Mouse (Mus musculus): ENCODE data around the gene Glp2r. TPM values are rescaled to one million over a fixed set of nuclear protein-coding genes. Genes with fewer than 3 reads are reported as not detected.
A peak's percentile ranks its signal among the peaks of the same experiment; 100 is the strongest.

Glp2r gene
- polyA plus RNA-seq, 1 experiment from 2014 or later, result 0.05 TPM

- H3K36me3 ChIP-seq, result no peaks in the 10 kb centered on the region
- H3K4me1 ChIP-seq, result no peaks in the 10 kb centered on the region; the same call in 1 of the 2 replicates
- H3K27ac ChIP-seq, result no peak overlapping the region
- H3K4me2 ChIP-seq (replicated peaks), result no peak overlapping the region
- WGBS, result 69% methylated on average over 8 of the region's 8 CpGs
- H3K9me3 ChIP-seq, result no peaks in the 10 kb centered on the region
- no peaks in the 10 kb centered on the region for H3K27me3 ChIP-seq
- H3K4me3 ChIP-seq, result no peak overlapping the region
- ATAC-seq (ENCODE audit: low FRiP score, low read depth), result no peak
- no peak overlapping the region for H3K9ac ChIP-seq
These were observed 47.5 kb downstream of the Glp2r start for GRCm38 (mm10) chr11:67723231-67724013.

GRCm38 (mm10) chr11:67722399-67723156, 48.4 kb downstream of the Glp2r start:
- ATAC-seq (ENCODE audit: low FRiP score, low read depth), result no peak
- Histone ChIP-seq H3K4me2 (replicated peaks) (no peak overlapping the region), H3K27me3 (no peaks in the 10 kb centered on the region), H3K4me1 (no peaks in the 10 kb centered on the region; the same call in 1 of the 2 replicates), H3K27ac (no peak overlapping the region), H3K36me3 (no peaks in the 10 kb centered on the region), H3K9ac (no peak overlapping the region), H3K4me3 (no peak overlapping the region), H3K9me3 (no peaks in the 10 kb centered on the region)
- WGBS, result 61% methylated on average over 7 of the region's 7 CpGs

GRCm38 (mm10) chr11:67721485-67721884, 49.5 kb downstream of the Glp2r start:
- ATAC-seq (ENCODE audit: low FRiP score, low read depth), result no peak
- Histone ChIP-seq H3K9ac (no peak overlapping the region), H3K9me3 (no peaks in the 10 kb centered on the region), H3K27me3 (no peaks in the 10 kb centered on the region), H3K4me1 (no peaks in the 10 kb centered on the region), H3K27ac (no peak overlapping the region), H3K4me3 (no peak overlapping the region), H3K4me2 (replicated peaks) (no peak overlapping the region), H3K36me3 (no peaks in the 10 kb centered on the region)
- 95% methylated on average over 5 of the region's 5 CpGs for WGBS

GRCm38 (mm10) chr11:67715382-67715781, 55.6 kb downstream of the Glp2r start:
- H3K4me2 ChIP-seq (replicated peaks), result no peak overlapping the region
- 88% methylated on average over 4 of the region's 4 CpGs for WGBS
- H3K4me3 ChIP-seq, result no peak overlapping the region
- no peak for ATAC-seq (ENCODE audit: low FRiP score, low read depth)
- no peak overlapping the region for H3K27ac ChIP-seq
- H3K27me3 ChIP-seq, result no peaks in the 10 kb centered on the region
- no peak overlapping the region for H3K9ac ChIP-seq
- H3K36me3 ChIP-seq, result no peaks in the 10 kb centered on the region
- no peaks in the 10 kb centered on the region for H3K9me3 ChIP-seq
- H3K4me1 ChIP-seq, result no peaks in the 10 kb centered on the region

GRCm38 (mm10) chr11:67712976-67713375, 58.0 kb downstream of the Glp2r start:
- Histone ChIP-seq H3K4me1 (no peaks in the 10 kb centered on the region), H3K9me3 (no peaks in the 10 kb centered on the region), H3K9ac (no peak overlapping the region), H3K4me2 (replicated peaks) (no peak overlapping the region), H3K36me3 (no peaks in the 10 kb centered on the region), H3K4me3 (no peak overlapping the region), H3K27me3 (no peaks in the 10 kb centered on the region), H3K27ac (no peak overlapping the region)
- 88% methylated on average over 4 of the region's 4 CpGs for WGBS
- no peak for ATAC-seq (ENCODE audit: low FRiP score, low read depth)

- no peaks in the 10 kb centered on the region for H3K9me3 ChIP-seq
- no peaks in the 10 kb centered on the region for H3K4me1 ChIP-seq
- 0 out of 2 replicates have a peak, but pooled peaks cover 2% of the 10 kb centered on the region for H3K27me3 ChIP-seq
- no peaks in the 10 kb centered on the region for H3K36me3 ChIP-seq
- no peak within 1 kb of the TSS for H3K4me2 ChIP-seq (replicated peaks)
- 73% methylated on average over 7 of the region's 7 CpGs for WGBS
- ATAC-seq (ENCODE audit: low FRiP score, low read depth), result no peak
- H3K9ac ChIP-seq, result no peak within 1 kb of the TSS
- H3K27ac ChIP-seq, result no peak within 1 kb of the TSS
- H3K4me3 ChIP-seq, result no peak within 1 kb of the TSS
These were observed 76.1 kb downstream of the Glp2r start, which contains the start of gene Rcvrn for GRCm38 (mm10) chr11:67694703-67695376. Gene Rcvrn (plus strand): TSS chr11:67695326.

GRCm38 (mm10) chr11:67686109-67686508, 84.8 kb downstream of the Glp2r start:
- Histone ChIP-seq H3K4me1 (no peaks in the 10 kb centered on the region), H3K27ac (no peak overlapping the region), H3K4me3 (no peak overlapping the region), H3K36me3 (no peaks in the 10 kb centered on the region), H3K4me2 (replicated peaks) (no peak overlapping the region), H3K9me3 (no peaks in the 10 kb centered on the region), H3K27me3 (no peaks in the 10 kb centered on the region), H3K9ac (no peak overlapping the region)
- WGBS, result 80% methylated on average over 2 of the region's 2 CpGs
- ATAC-seq (ENCODE audit: low FRiP score, low read depth), result no peak

- 74% methylated on average over 3 of the region's 3 CpGs for WGBS
- H3K9ac ChIP-seq, result no peak overlapping the region
- no peak for ATAC-seq (ENCODE audit: low FRiP score, low read depth)
These were observed 89.1 kb downstream of the Glp2r start for GRCm38 (mm10) chr11:67681871-67682270.

GRCm38 (mm10) chr11:67679930-67680329, 91.0 kb downstream of the Glp2r start:
- no peaks in the 10 kb centered on the region for H3K4me1 ChIP-seq
- 82% methylated on average over 2 of the region's 2 CpGs for WGBS
- no peak overlapping the region for H3K4me3 ChIP-seq

More at GRCm38 (mm10) chr11:67681871-67682270, 89.1 kb downstream of the Glp2r start:
- H3K27me3 ChIP-seq, result no peaks in the 10 kb centered on the region
- H3K4me1 ChIP-seq, result no peaks in the 10 kb centered on the region
- H3K36me3 ChIP-seq, result no peaks in the 10 kb centered on the region
- no peak overlapping the region for H3K27ac ChIP-seq
- no peak overlapping the region for H3K4me3 ChIP-seq
- H3K4me2 ChIP-seq (replicated peaks), result no peak overlapping the region
- no peaks in the 10 kb centered on the region for H3K9me3 ChIP-seq

GRCm38 (mm10) chr11:67679300-67679699, 91.7 kb downstream of the Glp2r start:
- Histone ChIP-seq H3K4me3 (no peak overlapping the region), H3K9me3 (no peaks in the 10 kb centered on the region), H3K4me1 (no peaks in the 10 kb centered on the region), H3K27ac (no peak overlapping the region), H3K4me2 (replicated peaks) (no peak overlapping the region), H3K9ac (no peak overlapping the region), H3K27me3 (no peaks in the 10 kb centered on the region), H3K36me3 (no peaks in the 10 kb centered on the region)
- no peak for ATAC-seq (ENCODE audit: low FRiP score, low read depth)
- WGBS, result 69% methylated on average over 5 of the region's 5 CpGs

More at GRCm38 (mm10) chr11:67679930-67680329, 91.0 kb downstream of the Glp2r start:
- Histone ChIP-seq H3K36me3 (no peaks in the 10 kb centered on the region), H3K27ac (no peak overlapping the region), H3K27me3 (no peaks in the 10 kb centered on the region), H3K4me2 (replicated peaks) (no peak overlapping the region), H3K9me3 (no peaks in the 10 kb centered on the region), H3K9ac (no peak overlapping the region)
- ATAC-seq (ENCODE audit: low FRiP score, low read depth), result no peak

- WGBS, result 61% methylated on average over 12 of the region's 12 CpGs
- no peak overlapping the region for H3K4me3 ChIP-seq
- H3K9me3 ChIP-seq, result no peaks in the 10 kb centered on the region
- no peak overlapping the region for H3K27ac ChIP-seq
- H3K4me2 ChIP-seq (replicated peaks), result no peak overlapping the region
- ATAC-seq (ENCODE audit: low FRiP score, low read depth), result peak; percentile 67; the same call in 1 of the 2 replicates
- no peak overlapping the region for H3K9ac ChIP-seq
- no peaks in the 10 kb centered on the region for H3K27me3 ChIP-seq
- no peaks in the 10 kb centered on the region for H3K36me3 ChIP-seq
- no peaks in the 10 kb centered on the region for H3K4me1 ChIP-seq
These were observed 95.1 kb downstream of the Glp2r start for GRCm38 (mm10) chr11:67675562-67676540.
